Mouse (Mus musculus) frontal cortex, adult 2 months (tissue): ENCODE results near the gene Gm10974. TPM values are rescaled to one million over a fixed set of nuclear protein-coding genes. Genes with fewer than 3 reads are reported as not detected.

Experiments
- DNase-seq, 2 experiments: peaks; one replicate each; pipeline ENCODE4 v3.0.0; 2022; ENCODE audit warnings: low spot score in 1 of 2; ENCODE audit errors: extremely low spot score in 1 of 2
- polyA plus RNA-seq: library from polyadenylated mRNA; depleted of rRNA; stranded (reverse); fragments of >200 nt; gene quantifications from 2 replicates; pipeline ENCODE4 v1.2.3, GENCODE M21; 2012; rRNA removed

Gene Gm10974
- polyA plus RNA-seq, 1 experiment, result not detected

- no peak for DNase-seq
Measured at GRCm38 (mm10) chr7:66402876-66403275, 37.2 kb downstream of the Gm10974 start.

GRCm38 (mm10) chr7:66404141-66404540 is 38.4 kb downstream of the Gm10974 start:
- DNase-seq, result no peak

GRCm38 (mm10) chr7:66404802-66405201 is 39.1 kb downstream of the Gm10974 start:
- no peak for DNase-seq

- DNase-seq, result no peak
Measured at GRCm38 (mm10) chr7:66405541-66405940, 39.8 kb downstream of the Gm10974 start.

- no peak for DNase-seq
Measured at GRCm38 (mm10) chr7:66405951-66406721, 40.4 kb downstream of the Gm10974 start.

GRCm38 (mm10) chr7:66406971-66407370 is 41.3 kb downstream of the Gm10974 start:
- DNase-seq, result no peak

GRCm38 (mm10) chr7:66409433-66409832 is 43.7 kb downstream of the Gm10974 start:
- peak in 1 of 2 experiments; percentile 43 for DNase-seq

GRCm38 (mm10) chr7:66413093-66413492 is 47.4 kb downstream of the Gm10974 start:
- DNase-seq, result no peak

- DNase-seq, result no peak
Measured at GRCm38 (mm10) chr7:66416829-66417228, 51.1 kb downstream of the Gm10974 start.

GRCm38 (mm10) chr7:66418981-66419380 is 53.3 kb downstream of the Gm10974 start:
- no peak for DNase-seq

GRCm38 (mm10) chr7:66421903-66422302 is 56.2 kb downstream of the Gm10974 start:
- no peak for DNase-seq

- DNase-seq, result no peak
Measured at GRCm38 (mm10) chr7:66427053-66427436, 61.3 kb downstream of the Gm10974 start.

GRCm38 (mm10) chr7:66427437-66428161 is 61.9 kb downstream of the Gm10974 start, which contains the start of gene Aldh1a3:
Gene Aldh1a3, minus strand, starts transcription at chr7:66427517.
- peak in 1 of 2 experiments; percentile 48 for DNase-seq

GRCm38 (mm10) chr7:66434453-66434935 is 68.8 kb downstream of the Gm10974 start:
- peak; percentile 29 to 88 for DNase-seq

Other genes starting within 250 kb of the Gm10974 start
- 4.2 and 4.8 TPM in 2 replicates for gene Lrrk1, start 22.4 kb downstream of the Gm10974 start, polyA plus RNA-seq
- 2.3 and 3.1 TPM in 2 replicates for gene Aldh1a3, start 61.6 kb downstream of the Gm10974 start, polyA plus RNA-seq